Mouse (Mus musculus) duodenum, adult 2 months (tissue): ENCODE measurements around the gene 1700031F05Rik. TPM values are rescaled to one million over a fixed set of nuclear protein-coding genes. Genes with fewer than 3 reads are reported as not detected.

Experiments
- polyA plus RNA-seq: library from polyadenylated mRNA; depleted of rRNA; stranded (reverse); fragments of >200 nt; gene quantifications from 2 replicates; pipeline ENCODE4 v1.2.3, GENCODE M21; 2012; ENCODE audit warnings: low replicate concordance; rRNA removed

1700031F05Rik gene
- polyA plus RNA-seq = not detected in 2 replicates

DNA sequence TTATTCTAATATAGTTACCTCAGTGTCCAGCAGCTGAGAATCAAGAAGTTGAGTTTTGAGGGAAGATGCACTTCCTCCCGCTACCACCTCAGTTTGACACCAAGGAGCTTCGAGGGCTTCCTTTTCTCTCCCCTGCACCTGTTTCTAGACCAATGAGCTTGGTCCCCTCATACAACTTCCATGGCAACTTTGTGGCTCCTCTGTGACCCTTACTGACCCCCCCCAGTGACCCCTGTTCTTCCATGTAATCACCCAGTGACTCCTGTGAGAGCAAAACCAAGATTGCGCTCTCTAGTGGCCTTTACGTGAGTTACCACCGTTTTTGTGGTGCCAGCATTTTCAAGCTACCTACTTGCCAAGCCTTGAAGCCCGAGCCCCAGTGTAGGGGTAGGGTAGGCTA lies at the start of gene 1700031F05Rik:
1700031F05Rik (minus strand) TSS at position 101 of the 400 bp plus-strand sequence.

DNA sequence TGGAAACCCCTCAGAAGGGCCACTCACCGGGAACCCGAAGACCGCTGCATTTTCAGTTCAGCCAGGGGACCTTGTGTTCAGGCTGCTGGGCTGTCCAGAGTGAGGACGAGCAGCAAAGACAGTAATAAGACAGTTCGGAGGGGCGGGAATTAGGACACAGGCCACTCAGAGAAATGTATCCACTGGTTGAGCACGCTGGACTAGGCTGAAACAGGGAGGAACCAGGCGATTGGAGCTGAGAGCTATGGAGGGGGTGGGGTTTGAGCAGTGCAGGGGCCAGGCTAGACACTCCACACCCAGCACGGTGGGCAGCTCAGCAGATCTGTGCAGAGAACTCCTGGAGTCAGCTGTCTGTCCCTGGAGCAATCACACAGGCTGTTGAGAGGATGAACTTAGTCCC lies 40.8 kb upstream of the 1700031F05Rik start, which contains the start of the genes Dmrtc1a and 1700011M02Rik:
Dmrtc1a (minus strand) TSS at position 101 of the 400 bp plus-strand sequence.
1700011M02Rik (plus strand) TSS at position 319 of the 400 bp plus-strand sequence.

DNA sequence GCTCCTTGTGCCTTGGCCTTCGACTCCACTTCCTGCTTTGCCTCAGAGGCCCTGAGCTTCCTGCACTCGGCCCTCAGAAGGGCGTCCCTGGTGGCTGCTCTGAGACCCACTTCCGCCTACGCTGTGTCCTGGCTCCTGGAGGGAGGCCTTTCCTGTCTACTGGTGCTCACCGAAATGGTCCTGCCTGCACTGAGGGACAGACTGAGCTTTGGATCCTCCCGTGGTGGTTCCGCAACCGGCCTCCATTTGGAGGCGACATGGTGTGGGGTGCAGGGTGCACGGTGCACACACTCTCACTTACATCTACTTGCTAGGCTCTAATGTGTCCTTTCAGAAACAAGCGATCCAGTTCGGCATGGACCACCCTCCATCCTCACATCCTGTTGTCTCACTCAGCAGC lies 13.3 kb downstream of the 1700031F05Rik start, which contains the start of gene Dmrtc1c2:
Dmrtc1c2 (minus strand) TSS at position 101 of the 400 bp plus-strand sequence.

Other genes starting within 250 kb of the 1700031F05Rik start
- gene Phka1, start 223.7 kb downstream of the 1700031F05Rik start, polyA plus RNA-seq = 0.97 and 2.4 TPM in 2 replicates
- gene Gm3880, start 181.0 kb downstream of the 1700031F05Rik start, polyA plus RNA-seq = 1.5 TPM in 1 of 2 replicates, not detected in the other
- gene Gm9112, start 160.3 kb downstream of the 1700031F05Rik start, polyA plus RNA-seq = not detected in 2 replicates
- gene Dmrtc1b, start 160.1 kb downstream of the 1700031F05Rik start, polyA plus RNA-seq = not detected in 2 replicates
- gene Dmrtc1c1, start 65.0 kb downstream of the 1700031F05Rik start, polyA plus RNA-seq = not detected in 2 replicates
- not detected in 2 replicates for gene Dmrtc1c2, start 13.4 kb downstream of the 1700031F05Rik start, polyA plus RNA-seq
- not detected in 2 replicates for gene Dmrtc1a, start 40.7 kb upstream of the 1700031F05Rik start, polyA plus RNA-seq
- not detected in 2 replicates for gene 1700011M02Rik, start 40.9 kb upstream of the 1700031F05Rik start, polyA plus RNA-seq
- not detected in 2 replicates for gene 1700018G05Rik, start 60.4 kb upstream of the 1700031F05Rik start, polyA plus RNA-seq